Mouse (Mus musculus): ENCODE measurements around the gene Ccdc15. TPM values are rescaled to one million over a fixed set of nuclear protein-coding genes. Genes with fewer than 3 reads are reported as not detected.
A peak's percentile ranks its signal among the peaks of the same experiment; 100 is the strongest.

Ccdc15 gene
- polyA plus RNA-seq, 1 experiment from 2014 or later = 3.3 TPM

- peaks cover 4 to 8% of the 10 kb centered on the region in 2 experiments for H3K4me1 ChIP-seq (ENCODE audit: control insufficient read depth in 2 of 2, insufficient read depth in 2 of 2, low read length in 2 of 2)
- H3K9ac ChIP-seq (ENCODE audit: low read length) = no peak overlapping the region
- no peaks in the 10 kb centered on the region for H3K36me3 ChIP-seq (ENCODE audit: control insufficient read depth, insufficient read depth, low read length)
- H3K4me3 ChIP-seq (ENCODE audit: control insufficient read depth in 1 of 2, insufficient read depth in 1 of 2, low read depth in 1 of 2, low read length in 2 of 2) = no peak overlapping the region
- H3K9me3 ChIP-seq (ENCODE audit: control insufficient read depth, low read length) = no peaks in the 10 kb centered on the region
- 63% methylated on average over 1 of the region's 1 CpGs for WGBS
- H3K4me2 ChIP-seq (ENCODE audit: low read length) = no peak overlapping the region
- no peaks in the 10 kb centered on the region for H3K27me3 ChIP-seq (ENCODE audit: control insufficient read depth, insufficient read depth, low read length)
- no peak for ATAC-seq (ENCODE audit: insufficient number of reproducible peaks, insufficient read depth, low FRiP score, low read depth)
- H3K27ac ChIP-seq (replicated peaks in 1 of 2; ENCODE audit: control insufficient read depth in 1 of 2, insufficient read depth in 1 of 2, low read depth in 2 of 2, low read length in 2 of 2) = no peak overlapping the region
These were observed 14.6 kb upstream of the Ccdc15 start for GRCm38 (mm10) chr9:37362881-37363280.

- H3K4me3 ChIP-seq (ENCODE audit: control insufficient read depth in 1 of 2, insufficient read depth in 1 of 2, low read depth in 1 of 2, low read length in 2 of 2) = no peak overlapping the region
- no peak overlapping the region for H3K9ac ChIP-seq (ENCODE audit: low read length)
- ATAC-seq (ENCODE audit: insufficient number of reproducible peaks, insufficient read depth, low FRiP score, low read depth) = no peak
- H3K4me2 ChIP-seq (ENCODE audit: low read length) = no peak overlapping the region
- H3K4me1 ChIP-seq (ENCODE audit: control insufficient read depth in 2 of 2, insufficient read depth in 2 of 2, low read length in 2 of 2) = peaks cover 4 to 8% of the 10 kb centered on the region in 2 experiments
- H3K36me3 ChIP-seq (ENCODE audit: control insufficient read depth, insufficient read depth, low read length) = no peaks in the 10 kb centered on the region
- H3K27me3 ChIP-seq (ENCODE audit: control insufficient read depth, insufficient read depth, low read length) = no peaks in the 10 kb centered on the region
- no peak overlapping the region for H3K27ac ChIP-seq (replicated peaks in 1 of 2; ENCODE audit: control insufficient read depth in 1 of 2, insufficient read depth in 1 of 2, low read depth in 2 of 2, low read length in 2 of 2)
- H3K9me3 ChIP-seq (ENCODE audit: control insufficient read depth, low read length) = no peaks in the 10 kb centered on the region
These were observed 13.9 kb upstream of the Ccdc15 start for GRCm38 (mm10) chr9:37362084-37362483.

GRCm38 (mm10) chr9:37359331-37360220 is 11.3 kb upstream of the Ccdc15 start:
- Histone ChIP-seq H3K4me3 (ENCODE audit: control insufficient read depth in 1 of 2, insufficient read depth in 1 of 2, low read depth in 1 of 2, low read length in 2 of 2) (no peak overlapping the region), H3K9ac (ENCODE audit: low read length) (no peak overlapping the region), H3K27me3 (ENCODE audit: control insufficient read depth, insufficient read depth, low read length) (no peaks in the 10 kb centered on the region), H3K9me3 (ENCODE audit: control insufficient read depth, low read length) (no peaks in the 10 kb centered on the region), H3K27ac (replicated peaks in 1 of 2; ENCODE audit: control insufficient read depth in 1 of 2, insufficient read depth in 1 of 2, low read depth in 2 of 2, low read length in 2 of 2) (no peak overlapping the region), H3K36me3 (ENCODE audit: control insufficient read depth, insufficient read depth, low read length) (no peaks in the 10 kb centered on the region), H3K4me1 (ENCODE audit: control insufficient read depth in 2 of 2, insufficient read depth in 2 of 2, low read length in 2 of 2) (peaks cover 4 to 8% of the 10 kb centered on the region in 2 experiments), H3K4me2 (ENCODE audit: low read length) (no peak overlapping the region)
- 52% methylated on average over 6 of the region's 6 CpGs for WGBS
- ATAC-seq (ENCODE audit: insufficient number of reproducible peaks, insufficient read depth, low FRiP score, low read depth) = no peak

GRCm38 (mm10) chr9:37358713-37359330 is 10.6 kb upstream of the Ccdc15 start:
- no peaks in the 10 kb centered on the region for H3K9me3 ChIP-seq (ENCODE audit: control insufficient read depth, low read length)
- peaks cover 4 to 8% of the 10 kb centered on the region in 2 experiments for H3K4me1 ChIP-seq (ENCODE audit: control insufficient read depth in 2 of 2, insufficient read depth in 2 of 2, low read length in 2 of 2)
- ATAC-seq (ENCODE audit: insufficient number of reproducible peaks, insufficient read depth, low FRiP score, low read depth) = no peak
- H3K27me3 ChIP-seq (ENCODE audit: control insufficient read depth, insufficient read depth, low read length) = no peaks in the 10 kb centered on the region
- no peaks in the 10 kb centered on the region for H3K36me3 ChIP-seq (ENCODE audit: control insufficient read depth, insufficient read depth, low read length)
- H3K9ac ChIP-seq (ENCODE audit: low read length) = no peak overlapping the region
- WGBS = 84% methylated on average over 7 of the region's 7 CpGs
- H3K4me2 ChIP-seq (ENCODE audit: low read length) = no peak overlapping the region
- H3K27ac ChIP-seq (replicated peaks in 1 of 2; ENCODE audit: control insufficient read depth in 1 of 2, insufficient read depth in 1 of 2, low read depth in 2 of 2, low read length in 2 of 2) = no peak overlapping the region
- no peak overlapping the region for H3K4me3 ChIP-seq (ENCODE audit: control insufficient read depth in 1 of 2, insufficient read depth in 1 of 2, low read depth in 1 of 2, low read length in 2 of 2)

- no peak for ATAC-seq (ENCODE audit: insufficient number of reproducible peaks, insufficient read depth, low FRiP score, low read depth)
- H3K27me3 ChIP-seq (ENCODE audit: control insufficient read depth, insufficient read depth, low read length) = no peaks in the 10 kb centered on the region
- H3K36me3 ChIP-seq (ENCODE audit: control insufficient read depth, insufficient read depth, low read length) = no peaks in the 10 kb centered on the region
- WGBS = 61% methylated on average over 1 of the region's 1 CpGs
- H3K9ac ChIP-seq (ENCODE audit: low read length) = no peak overlapping the region
- peaks cover under 1 to 3% of the 10 kb centered on the region in 2 experiments for H3K4me1 ChIP-seq (ENCODE audit: control insufficient read depth in 2 of 2, insufficient read depth in 2 of 2, low read length in 2 of 2)
- H3K4me2 ChIP-seq (ENCODE audit: low read length) = no peak overlapping the region
- H3K4me3 ChIP-seq (ENCODE audit: control insufficient read depth in 1 of 2, insufficient read depth in 1 of 2, low read depth in 1 of 2, low read length in 2 of 2) = no peak overlapping the region
- H3K9me3 ChIP-seq (ENCODE audit: control insufficient read depth, low read length) = no peaks in the 10 kb centered on the region
- H3K27ac ChIP-seq (replicated peaks in 1 of 2; ENCODE audit: control insufficient read depth in 1 of 2, insufficient read depth in 1 of 2, low read depth in 2 of 2, low read length in 2 of 2) = no peak overlapping the region
These were observed 6.3 kb upstream of the Ccdc15 start for GRCm38 (mm10) chr9:37354485-37354884.

GRCm38 (mm10) chr9:37351266-37351665 is 3.0 kb upstream of the Ccdc15 start:
- 48% methylated on average over 2 of the region's 2 CpGs for WGBS
- H3K27me3 ChIP-seq (ENCODE audit: control insufficient read depth, insufficient read depth, low read length) = no peaks in the 10 kb centered on the region
- H3K4me2 ChIP-seq (ENCODE audit: low read length) = no peak overlapping the region
- no peak for ATAC-seq (ENCODE audit: insufficient number of reproducible peaks, insufficient read depth, low FRiP score, low read depth)
- peaks cover 2 to 10% of the 10 kb centered on the region in 2 experiments; a peak in 3 of 4 replicates for H3K4me1 ChIP-seq (ENCODE audit: control insufficient read depth in 2 of 2, insufficient read depth in 2 of 2, low read length in 2 of 2)
- H3K9me3 ChIP-seq (ENCODE audit: control insufficient read depth, low read length) = no peaks in the 10 kb centered on the region
- H3K27ac ChIP-seq (replicated peaks in 1 of 2; ENCODE audit: control insufficient read depth in 1 of 2, insufficient read depth in 1 of 2, low read depth in 2 of 2, low read length in 2 of 2) = no peak overlapping the region
- H3K9ac ChIP-seq (ENCODE audit: low read length) = no peak overlapping the region
- H3K36me3 ChIP-seq (ENCODE audit: control insufficient read depth, insufficient read depth, low read length) = no peaks in the 10 kb centered on the region
- no peak overlapping the region for H3K4me3 ChIP-seq (ENCODE audit: control insufficient read depth in 1 of 2, insufficient read depth in 1 of 2, low read depth in 1 of 2, low read length in 2 of 2)

- no peaks in the 10 kb centered on the region for H3K27me3 ChIP-seq (ENCODE audit: control insufficient read depth, insufficient read depth, low read length)
These were observed 818 bp upstream of the Ccdc15 start for GRCm38 (mm10) chr9:37349050-37349449.

More at GRCm38 (mm10) chr9:37349050-37349449, 818 bp upstream of the Ccdc15 start:
- no peak for ATAC-seq (ENCODE audit: insufficient number of reproducible peaks, insufficient read depth, low FRiP score, low read depth)
- no peak overlapping the region for H3K27ac ChIP-seq (replicated peaks in 1 of 2; ENCODE audit: control insufficient read depth in 1 of 2, insufficient read depth in 1 of 2, low read depth in 2 of 2, low read length in 2 of 2)
- peak overlapping the region; percentile 87 for H3K4me2 ChIP-seq (ENCODE audit: low read length)
- peak overlapping the region; percentile 69 to 80; a peak in 3 of 4 replicates for H3K4me3 ChIP-seq (ENCODE audit: control insufficient read depth in 1 of 2, insufficient read depth in 1 of 2, low read depth in 1 of 2, low read length in 2 of 2)
- H3K9me3 ChIP-seq (ENCODE audit: control insufficient read depth, low read length) = no peaks in the 10 kb centered on the region
- WGBS = 89% methylated on average over 3 of the region's 3 CpGs
- no peaks in the 10 kb centered on the region for H3K36me3 ChIP-seq (ENCODE audit: control insufficient read depth, insufficient read depth, low read length)
- H3K9ac ChIP-seq (ENCODE audit: low read length) = peak overlapping the region; percentile 92
- H3K4me1 ChIP-seq (ENCODE audit: control insufficient read depth in 2 of 2, insufficient read depth in 2 of 2, low read length in 2 of 2) = peaks cover 2 to 10% of the 10 kb centered on the region in 2 experiments; a peak in 3 of 4 replicates
